Mouse (Mus musculus) heart, embryonic 11.5 days (tissue): ENCODE results near the gene Gm10378. TPM values are rescaled to one million over a fixed set of nuclear protein-coding genes. Genes with fewer than 3 reads are reported as not detected.
"Not testable (repeated sequence)": the region's sequence is repeated elsewhere in the genome, so short reads cannot be mapped to it uniquely, and the experiment has no call there.

Experiments
- ATAC-seq: fragments of 200-750 bp; cut with Nextera tagmentation; replicated peaks from 2 replicates; pipeline ENCODE4 v1.8.0; 2017; ENCODE audit warnings: moderate library complexity; ENCODE audit not compliant: insufficient number of reproducible peaks, low FRiP score, low TSS enrichment
- H3K27ac ChIP-seq: fragments of 300-500 bp; sonication (generic); 2 replicates; pipeline ENCODE4 v1.5.1; 2014; ENCODE audit warnings: mild to moderate bottlenecking, low read depth, low read length
- H3K27me3 ChIP-seq: fragments of 300-500 bp; sonication (generic); 2 replicates; pipeline ENCODE4 v1.6.1; 2014; ENCODE audit warnings: mild to moderate bottlenecking, low read length, mixed read lengths; ENCODE audit not compliant: control insufficient read depth, insufficient read depth
- H3K36me3 ChIP-seq: fragments of 300-500 bp; sonication (generic); 2 replicates; pipeline ENCODE4 v1.6.1; 2014; ENCODE audit warnings: mild to moderate bottlenecking, low read length, moderate library complexity, mixed read lengths; ENCODE audit not compliant: control insufficient read depth, insufficient read depth
- H3K4me1 ChIP-seq: fragments of 300-500 bp; sonication (generic); 2 replicates; pipeline ENCODE4 v1.6.1; 2014; ENCODE audit warnings: low read length; ENCODE audit not compliant: control insufficient read depth, insufficient read depth
- H3K4me2 ChIP-seq: fragments of 300-500 bp; sonication (generic); 2 replicates; pipeline ENCODE4 v1.6.1; 2014; ENCODE audit warnings: mild to moderate bottlenecking, moderate library complexity
- H3K4me3 ChIP-seq: fragments of 300-500 bp; sonication (generic); 2 replicates; pipeline ENCODE4 v1.5.1; 2014; ENCODE audit warnings: low read depth, low read length
- H3K9ac ChIP-seq: fragments of 300-500 bp; sonication (generic); 2 replicates; pipeline ENCODE4 v1.6.1; 2014; ENCODE audit warnings: mild to moderate bottlenecking, low read depth, low read length, moderate library complexity
- H3K9me3 ChIP-seq: fragments of 300-500 bp; sonication (generic); replicated peaks from 2 replicates; pipeline ENCODE4 v1.6.1; 2016; ENCODE audit warnings: low read length; ENCODE audit not compliant: control insufficient read depth
- WGBS: fragments of 180-500 bp; shearing (Covaris S2); extraction: QIAGEN DNeasy Blood & Tissue Kit; methylation state at CpG from one replicate; pipeline ENCODE4 v1.1.7; 2014; ENCODE audit not compliant: insufficient replicate concordance; 5-methylcytosine and 5-hydroxymethylcytosine counted together
- microRNA-seq: library from miRNA; unstranded; fragments of <30 nt; microRNA quantifications from one replicate; pipeline ENCODE4, GENCODE M21; 2016; ENCODE audit warnings: borderline number of aligned reads
- polyA plus RNA-seq: library from polyadenylated mRNA; unstranded; fragments of >200 nt; fragmentation: Nextera tagmentation; extraction: Ambion mirVana; gene quantifications from 2 replicates; pipeline ENCODE4 v1.2.1, GENCODE M21; 2014

The Gm10378 gene
- polyA plus RNA-seq, result not detected in 2 replicates

DNA sequence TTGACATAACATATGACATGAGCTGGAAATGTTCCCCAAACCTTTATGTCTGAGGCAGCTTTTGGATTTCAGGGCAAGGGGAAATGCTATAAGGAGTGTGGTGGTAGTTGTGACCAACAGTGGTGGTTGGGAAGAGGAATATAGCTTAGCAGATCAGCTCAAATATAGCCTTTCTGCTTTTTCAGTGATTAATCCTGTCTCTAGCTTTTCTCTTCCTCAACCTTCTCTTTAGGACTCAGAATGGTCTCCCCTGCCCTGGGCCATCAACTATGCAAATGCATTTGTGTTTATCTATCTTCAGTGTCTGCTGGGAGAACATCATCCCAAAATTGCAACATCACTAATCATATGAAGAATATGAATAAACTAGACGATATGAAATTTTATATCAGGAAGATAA is at the start of gene Gm10378:
Gene Gm10378, plus strand, starts transcription at position 301 of the 400 bp plus-strand sequence.
- ATAC-seq, H3K4me3 ChIP-seq, H3K27ac ChIP-seq, H3K4me1 ChIP-seq, H3K27me3 ChIP-seq, H3K4me2 ChIP-seq, H3K9me3 ChIP-seq, H3K36me3 ChIP-seq, H3K9ac ChIP-seq: not testable (repeated sequence)
- no CpG with 5 or more reads among the region's 1 CpGs for WGBS

- not testable (repeated sequence) for H3K9ac ChIP-seq, H3K27me3 ChIP-seq, H3K4me3 ChIP-seq, H3K9me3 ChIP-seq, ATAC-seq, H3K4me2 ChIP-seq, H3K4me1 ChIP-seq, H3K27ac ChIP-seq, H3K36me3 ChIP-seq
- WGBS, result no CpG with 5 or more reads among the region's 2 CpGs
These were observed 13.9 kb upstream of the Gm10378 start, which contains the start of gene Gm3633 for GRCm38 (mm10) chr14:42641817-42642216. Gm3633 (minus strand) TSS chr14:42641917.

Small RNA genes within 50 kb of the gene (microRNA-seq; reads per million reads assigned to microRNA genes)
- not detected for gene Gm23620
- gene Gm25228, result not detected

Other genes with a start within 250 kb of the Gm10378 start
- gene Gm8005, start 216.3 kb upstream of the Gm10378 start, polyA plus RNA-seq, result not detected in 2 replicates
- not detected in 2 replicates for gene Gm8011, start 192.1 kb upstream of the Gm10378 start, polyA plus RNA-seq
- not detected in 2 replicates for gene Gm8020, start 153.6 kb upstream of the Gm10378 start, polyA plus RNA-seq
- gene Gm8024, start 131.7 kb upstream of the Gm10378 start, polyA plus RNA-seq, result not detected in 2 replicates
- gene Gm17124, start 56.1 kb upstream of the Gm10378 start, polyA plus RNA-seq, result not detected in 2 replicates
- gene Gm3633, start 14.0 kb upstream of the Gm10378 start, polyA plus RNA-seq, result not detected in 2 replicates
- gene Gm3015, start 112.9 kb downstream of the Gm10378 start, polyA plus RNA-seq, result not detected in 2 replicates
- gene Gm10377, start 142.0 kb downstream of the Gm10378 start, polyA plus RNA-seq, result not detected in 2 replicates
- not detected in 2 replicates for gene Gm21977, start 197.5 kb downstream of the Gm10378 start, polyA plus RNA-seq